Mouse (Mus musculus) liver, postnatal 0 days (tissue): ENCODE measurements around the gene Gja5. TPM values are rescaled to one million over a fixed set of nuclear protein-coding genes. Genes with fewer than 3 reads are reported as not detected.

Experiments used
- ATAC-seq: fragments of 200-750 bp; cut with Nextera tagmentation; 2 replicates; pipeline ENCODE4 v1.8.0; 2017; ENCODE audit warnings: mild to moderate bottlenecking, moderate library complexity
- DNase-seq: peaks from one replicate; pipeline ENCODE4 v3.0.0-alpha.2; 2016
- H3K27ac ChIP-seq: fragments of 300-500 bp; sonication (generic); 2 replicates; pipeline ENCODE4 v1.5.1; 2014; ENCODE audit warnings: antibody characterized with exemption, moderate library complexity, mild to moderate bottlenecking, low read depth
- H3K27me3 ChIP-seq: fragments of 300-500 bp; sonication (generic); 2 replicates; pipeline ENCODE4 v1.6.1; 2014; ENCODE audit warnings: low read length, control low read depth, mixed read lengths; ENCODE audit not compliant: insufficient read depth
- H3K36me3 ChIP-seq: fragments of 300-500 bp; sonication (generic); replicated peaks from 2 replicates; pipeline ENCODE4 v1.6.1; 2014; ENCODE audit warnings: mild to moderate bottlenecking, control low read depth, low read length, moderate library complexity, mixed read lengths; ENCODE audit not compliant: insufficient read depth
- H3K4me1 ChIP-seq: fragments of 300-500 bp; sonication (generic); 2 replicates; pipeline ENCODE4 v1.6.1; 2014; ENCODE audit warnings: antibody characterized with exemption, mild to moderate bottlenecking, control low read depth; ENCODE audit not compliant: insufficient read depth
- H3K4me2 ChIP-seq: fragments of 300-500 bp; sonication (generic); 2 replicates; pipeline ENCODE4 v1.6.1; 2014; ENCODE audit warnings: low read depth, mild to moderate bottlenecking, low read length, moderate library complexity, mixed read lengths
- H3K4me3 ChIP-seq: fragments of 300-500 bp; sonication (generic); 2 replicates; pipeline ENCODE4 v1.5.1; 2014; ENCODE audit warnings: low read depth, low read length
- H3K9ac ChIP-seq: fragments of 300-500 bp; sonication (generic); replicated peaks from 2 replicates; pipeline ENCODE4 v1.6.1; 2014; ENCODE audit warnings: mild to moderate bottlenecking, moderate library complexity
- H3K9me3 ChIP-seq: fragments of 300-500 bp; sonication (generic); 2 replicates; pipeline ENCODE4 v1.6.1; 2016; ENCODE audit warnings: mild to moderate bottlenecking, control low read depth, low read length, mixed read lengths
- CTCF ChIP-seq: sonication (generic); IDR thresholded peaks from 2 replicates; pipeline ENCODE4 v1.5.1; 2016; ENCODE audit warnings: antibody characterized with exemption, low read depth
- EP300 ChIP-seq: IDR thresholded peaks from 2 replicates; pipeline ENCODE4 v1.6.1; 2016; ENCODE audit warnings: antibody characterized with exemption, low read depth, mild to moderate bottlenecking
- WGBS: fragments of 180-500 bp; shearing (Covaris S2); extraction: QIAGEN DNeasy Blood & Tissue Kit; methylation state at CpG from one replicate; pipeline ENCODE4 v1.1.7; 2014; ENCODE audit not compliant: insufficient replicate concordance; 5-methylcytosine and 5-hydroxymethylcytosine counted together
- polyA plus RNA-seq: library from polyadenylated mRNA; unstranded; fragments of >200 nt; fragmentation: Nextera tagmentation; extraction: Ambion mirVana; gene quantifications from 2 replicates; pipeline ENCODE4 v1.2.1, GENCODE M21; 2015

Gene Gja5
- polyA plus RNA-seq, 1 experiment from 2014 or later, result 1.4 TPM

DNA sequence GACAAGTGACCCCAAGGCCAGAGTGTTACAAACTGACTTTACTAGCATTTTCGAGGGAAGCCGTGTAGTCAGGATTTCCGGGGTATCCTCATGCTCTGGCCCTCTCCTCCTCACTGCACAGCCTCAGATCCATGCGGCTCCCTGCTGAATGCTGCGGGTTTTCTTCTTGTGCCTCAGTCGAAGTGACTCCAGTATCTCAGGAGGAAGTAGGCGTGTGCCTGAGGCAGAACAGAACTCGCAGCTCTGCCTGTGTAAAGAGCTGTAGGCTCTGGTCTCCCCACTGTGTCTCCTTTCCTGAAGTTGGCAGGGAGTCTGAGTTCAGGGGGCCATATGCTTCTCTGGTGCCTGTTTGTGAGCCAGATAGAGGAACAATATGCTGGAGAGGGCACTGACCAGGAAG, 33.4 kb upstream of the Gja5 start:
- Histone ChIP-seq H3K36me3 (peaks cover 34% of the 10 kb centered on the region), H3K4me3 (no peak overlapping the region), H3K27me3 (no peaks in the 10 kb centered on the region), H3K9ac (no peak overlapping the region), H3K27ac (no peak overlapping the region), H3K4me1 (0 out of 2 replicates have a peak, but pooled peaks cover 5% of the 10 kb centered on the region), H3K4me2 (no peak overlapping the region), H3K9me3 (no peaks in the 10 kb centered on the region)
- no peak for ATAC-seq
- WGBS, result 76% methylated on average over 8 of the region's 8 CpGs
- DNase-seq, result no peak
- TF ChIP-seq CTCF, result no peak
- no peak for TF ChIP-seq EP300

DNA sequence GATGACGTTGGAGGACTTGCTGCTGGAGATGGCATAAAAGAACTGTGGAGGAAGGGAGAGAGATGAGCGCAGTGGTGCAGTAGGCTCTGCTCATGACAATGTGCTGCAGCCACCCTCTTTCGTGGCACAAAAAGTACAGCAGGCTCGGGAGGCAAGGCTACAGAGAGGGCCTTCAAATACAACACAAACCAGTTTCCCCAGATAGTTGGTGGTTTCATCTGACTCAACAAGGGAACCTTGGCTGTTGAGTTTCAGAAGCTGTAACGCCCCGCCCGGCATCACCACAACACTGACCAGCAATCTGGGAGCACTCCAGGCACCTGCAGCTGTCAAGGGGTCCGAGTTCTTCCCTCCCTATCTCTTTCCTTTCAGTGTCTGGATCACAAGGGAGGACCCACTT, 32.0 kb upstream of the Gja5 start:
- H3K4me2 ChIP-seq, result no peak overlapping the region
- ATAC-seq (no peak), DNase-seq (no peak)
- no peak overlapping the region for H3K9ac ChIP-seq
- no peak overlapping the region for H3K4me3 ChIP-seq
- H3K36me3 ChIP-seq, result peaks cover 34% of the 10 kb centered on the region
- 0 out of 2 replicates have a peak, but pooled peaks cover 5% of the 10 kb centered on the region for H3K4me1 ChIP-seq
- H3K27me3 ChIP-seq, result no peaks in the 10 kb centered on the region
- no peak for TF ChIP-seq CTCF
- TF ChIP-seq EP300, result no peak
- WGBS, result 88% methylated on average over 8 of the region's 8 CpGs
- no peak overlapping the region for H3K27ac ChIP-seq
- no peaks in the 10 kb centered on the region for H3K9me3 ChIP-seq

DNA sequence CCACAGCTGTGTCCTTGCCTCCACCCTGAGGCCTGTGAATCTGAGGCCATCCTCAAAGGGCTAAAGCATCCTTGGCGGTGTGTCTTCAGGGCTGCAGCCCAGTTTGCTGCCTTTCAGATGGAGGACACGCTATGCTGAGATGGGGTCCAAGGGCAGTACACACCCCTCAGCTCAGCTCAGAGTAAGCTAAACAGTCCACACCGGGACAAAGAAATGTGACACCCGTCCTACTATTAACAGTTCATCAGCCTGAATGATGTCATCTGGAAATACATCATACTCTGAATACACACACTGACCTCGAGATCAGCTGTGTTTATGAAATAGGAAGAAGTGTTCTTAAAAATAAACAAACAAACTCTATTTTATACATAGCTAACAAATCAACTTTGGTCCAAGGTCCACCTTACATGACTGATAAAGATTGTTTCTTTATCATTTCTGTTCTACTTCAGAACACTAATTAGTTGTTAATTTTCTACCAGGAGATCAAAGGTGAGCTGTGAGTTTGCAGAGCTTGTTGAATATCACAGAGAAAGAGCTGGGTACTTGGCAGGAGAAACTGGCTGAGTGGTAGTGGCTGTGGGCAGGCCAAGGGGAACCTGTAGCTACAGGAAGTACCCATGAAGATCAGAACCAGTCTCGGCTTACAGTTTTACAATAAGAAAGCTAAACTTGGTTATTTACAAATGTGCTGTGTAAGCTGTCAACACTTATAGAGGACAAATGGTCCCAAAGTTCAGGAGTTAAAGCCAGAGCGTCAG, 29.5 kb upstream of the Gja5 start:
- Histone ChIP-seq H3K27ac (peak overlapping the region; percentile 72), H3K4me3 (no peak overlapping the region), H3K36me3 (peaks cover 31% of the 10 kb centered on the region), H3K9ac (no peak overlapping the region), H3K27me3 (no peaks in the 10 kb centered on the region), H3K4me2 (no peak overlapping the region), H3K4me1 (0 out of 2 replicates have a peak, but pooled peaks cover 5% of the 10 kb centered on the region), H3K9me3 (no peaks in the 10 kb centered on the region)
- DNase-seq (no peak), ATAC-seq (peak; percentile 92)
- 63% methylated on average over 7 of the region's 7 CpGs for WGBS
- TF ChIP-seq EP300 (peak; percentile 24; the same call in 1 of the 2 replicates), CTCF (no peak)

DNA sequence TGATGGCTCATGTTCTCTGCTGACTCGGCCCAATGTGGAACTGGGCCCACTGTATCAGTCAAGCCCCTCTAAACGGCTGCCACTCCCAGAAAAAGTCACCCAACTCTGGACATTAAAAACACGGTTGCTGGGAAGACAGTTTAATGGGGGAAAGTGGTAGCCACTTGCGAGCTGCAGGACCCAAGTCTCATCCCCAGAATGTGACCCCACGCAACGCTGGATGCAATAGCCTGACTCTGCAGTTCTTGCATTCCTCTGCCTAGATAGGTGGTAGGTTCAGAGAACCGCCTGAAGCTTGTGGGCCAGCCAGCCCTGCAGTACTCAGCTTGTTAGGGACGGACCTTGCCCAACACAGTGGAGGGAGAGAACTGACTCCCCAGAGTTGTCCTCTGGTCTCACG, 25.0 kb upstream of the Gja5 start:
- DNase-seq (no peak), ATAC-seq (no peak)
- no peaks in the 10 kb centered on the region for H3K27me3 ChIP-seq
- H3K9me3 ChIP-seq, result no peaks in the 10 kb centered on the region
- no peak overlapping the region for H3K4me2 ChIP-seq
- TF ChIP-seq EP300 (no peak), CTCF (no peak)
- H3K4me1 ChIP-seq, result 0 out of 2 replicates have a peak, but pooled peaks cover 5% of the 10 kb centered on the region
- H3K4me3 ChIP-seq, result no peak overlapping the region
- H3K36me3 ChIP-seq, result peaks cover 27% of the 10 kb centered on the region
- WGBS, result 86% methylated on average over 9 of the region's 9 CpGs
- H3K27ac ChIP-seq, result no peak overlapping the region
- H3K9ac ChIP-seq, result no peak overlapping the region

DNA sequence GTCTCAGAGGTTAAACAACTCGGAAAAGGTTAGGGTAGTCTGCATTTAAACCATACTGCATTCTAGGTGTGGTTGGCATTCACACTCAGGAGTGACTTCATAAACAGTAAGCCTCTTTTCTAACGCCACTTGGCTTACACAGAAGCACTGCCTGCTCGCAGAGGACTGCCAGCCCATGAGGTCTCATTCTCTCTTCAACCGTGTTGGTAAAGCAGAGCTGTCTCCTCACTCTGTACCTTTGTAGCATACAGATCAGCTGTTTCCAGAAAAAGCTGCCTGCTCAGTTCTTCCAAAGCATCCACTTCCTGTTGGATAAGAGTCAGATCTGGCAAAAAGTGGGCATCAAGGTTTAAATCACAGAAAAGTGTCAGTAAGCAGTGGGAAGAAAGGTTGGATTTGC, 24.1 kb upstream of the Gja5 start:
- H3K9ac ChIP-seq, result no peak overlapping the region
- H3K4me3 ChIP-seq, result no peak overlapping the region
- DNase-seq, result no peak
- 76% methylated on average over 4 of the region's 4 CpGs for WGBS
- no peaks in the 10 kb centered on the region for H3K9me3 ChIP-seq
- no peaks in the 10 kb centered on the region for H3K27me3 ChIP-seq
- TF ChIP-seq CTCF, result no peak
- TF ChIP-seq EP300, result no peak
- ATAC-seq, result no peak
- H3K27ac ChIP-seq, result no peak overlapping the region
- H3K36me3 ChIP-seq, result peaks cover 29% of the 10 kb centered on the region
- H3K4me1 ChIP-seq, result 0 out of 2 replicates have a peak, but pooled peaks cover 3% of the 10 kb centered on the region
- no peak overlapping the region for H3K4me2 ChIP-seq

DNA sequence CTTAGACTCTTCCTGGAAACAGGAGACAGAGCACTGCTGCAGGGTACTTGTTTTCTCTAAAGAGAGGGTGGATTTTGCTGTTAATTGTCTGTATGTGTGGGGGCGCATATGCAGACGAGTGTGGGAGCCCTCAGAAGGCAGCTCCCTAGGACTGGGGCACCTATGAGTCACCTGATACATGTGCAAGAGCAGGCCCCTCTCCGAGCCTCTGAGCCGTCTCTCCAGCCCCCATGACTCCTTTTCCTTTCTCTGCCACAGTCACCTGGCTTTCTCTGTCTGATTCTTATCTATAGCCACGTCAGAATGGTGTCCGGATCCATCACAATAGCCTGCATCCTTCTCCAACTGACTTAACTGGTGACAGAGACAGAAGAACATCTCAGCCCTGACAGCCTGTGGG, 22.9 kb upstream of the Gja5 start:
- no peak for TF ChIP-seq EP300
- TF ChIP-seq CTCF, result no peak
- Histone ChIP-seq H3K9me3 (no peaks in the 10 kb centered on the region), H3K4me2 (no peak overlapping the region), H3K4me3 (no peak overlapping the region), H3K27ac (no peak overlapping the region), H3K36me3 (peaks cover 29% of the 10 kb centered on the region), H3K27me3 (no peaks in the 10 kb centered on the region), H3K4me1 (no peaks in the 10 kb centered on the region), H3K9ac (no peak overlapping the region)
- ATAC-seq, result no peak
- no peak for DNase-seq
- 81% methylated on average over 6 of the region's 6 CpGs for WGBS
